Mouse (Mus musculus) midbrain, postnatal 0 days (tissue): ENCODE data around the gene Kcnj14. TPM values are rescaled to one million over a fixed set of nuclear protein-coding genes. Genes with fewer than 3 reads are reported as not detected.
A peak's percentile ranks its signal among the peaks of the same experiment; 100 is the strongest.

ENCODE experiments used
- ATAC-seq: fragments of 200-750 bp; cut with Nextera tagmentation; 2 replicates; pipeline ENCODE4 v1.8.0; 2017; ENCODE audit warnings: moderate number of reproducible peaks, mild to moderate bottlenecking, moderate TSS enrichment, moderate library complexity; ENCODE audit not compliant: low FRiP score
- DNase-seq: peaks from one replicate; pipeline ENCODE4 v3.0.0-alpha.2; 2015; ENCODE audit warnings: low spot score
- H3K27ac ChIP-seq: fragments of 300-500 bp; sonication (generic); 2 replicates; pipeline ENCODE4 v1.5.1; 2014; ENCODE audit warnings: low read depth, mild to moderate bottlenecking, low read length, mixed read lengths
- H3K27me3 ChIP-seq: fragments of 300-500 bp; sonication (generic); 2 replicates; pipeline ENCODE4 v1.6.1; 2014; ENCODE audit warnings: low read length, control low read depth, mixed read lengths; ENCODE audit not compliant: insufficient read depth
- H3K36me3 ChIP-seq: fragments of 300-500 bp; sonication (generic); 2 replicates; pipeline ENCODE4 v1.6.1; 2014; ENCODE audit warnings: low read length, control low read depth, mixed read lengths; ENCODE audit not compliant: insufficient read depth
- H3K4me1 ChIP-seq: fragments of 300-500 bp; sonication (generic); 2 replicates; pipeline ENCODE4 v1.6.1; 2014; ENCODE audit warnings: mild to moderate bottlenecking, control low read depth, antibody characterized with exemption, low read length, mixed read lengths; ENCODE audit not compliant: insufficient read depth
- H3K4me2 ChIP-seq: fragments of 300-500 bp; sonication (generic); 2 replicates; pipeline ENCODE4 v1.6.1; 2014; ENCODE audit warnings: low read depth, mild to moderate bottlenecking, low read length, mixed read lengths; ENCODE audit not compliant: poor library complexity, severe bottlenecking
- H3K4me3 ChIP-seq: fragments of 300-500 bp; sonication (generic); 2 replicates; pipeline ENCODE4 v1.5.1; 2014; ENCODE audit warnings: low read depth, mild to moderate bottlenecking, low read length, moderate library complexity
- H3K9ac ChIP-seq: fragments of 300-500 bp; sonication (generic); replicated peaks from 2 replicates; pipeline ENCODE4 v1.6.1; 2014; ENCODE audit warnings: mild to moderate bottlenecking, low read length, moderate library complexity, mixed read lengths; ENCODE audit not compliant: poor library complexity, severe bottlenecking
- H3K9me3 ChIP-seq: fragments of 300-500 bp; sonication (generic); 2 replicates; pipeline ENCODE4 v1.6.1; 2016; ENCODE audit warnings: low read length, control low read depth
- CTCF ChIP-seq: IDR thresholded peaks from 2 replicates; pipeline ENCODE4 v1.5.1; 2016; ENCODE audit warnings: antibody characterized with exemption, mild to moderate bottlenecking
- WGBS: fragments of 180-500 bp; shearing (Covaris S2); extraction: QIAGEN DNeasy Blood & Tissue Kit; methylation state at CpG from one replicate; pipeline ENCODE4 v1.1.7; 2014; 5-methylcytosine and 5-hydroxymethylcytosine counted together
- polyA plus RNA-seq: library from polyadenylated mRNA; unstranded; fragments of >200 nt; fragmentation: Nextera tagmentation; extraction: Ambion mirVana; gene quantifications from 2 replicates; pipeline ENCODE4 v1.2.1, GENCODE M21; 2015
- total RNA-seq: library from RNA; depleted of rRNA; stranded (reverse); fragments of >200 nt; gene quantifications from 2 replicates; pipeline ENCODE4 v1.2.3, GENCODE M21; 2014

The Kcnj14 gene
- total and polyA plus RNA-seq, 2 experiments from 2014 or later: 1.5 to 2.1 TPM

- Histone ChIP-seq H3K4me2 (peak overlapping the region; percentile 77), H3K4me3 (peak overlapping the region; percentile 92), H3K4me1 (peaks cover 13% of the 10 kb centered on the region), H3K9me3 (no peaks in the 10 kb centered on the region), H3K27me3 (no peaks in the 10 kb centered on the region), H3K36me3 (peaks cover 46% of the 10 kb centered on the region), H3K27ac (peak overlapping the region; percentile 98; the same call in 1 of the 2 replicates), H3K9ac (peak overlapping the region; percentile 100)
- no peak for TF ChIP-seq CTCF
- no peak for DNase-seq
- 82% methylated on average over 8 of the region's 8 CpGs for WGBS
- ATAC-seq: no peak
These were observed 11.7 kb downstream of the Kcnj14 start for GRCm38 (mm10) chr7:45812921-45813320.

- Histone ChIP-seq H3K36me3 (peaks cover 65% of the 10 kb centered on the region), H3K27me3 (no peaks in the 10 kb centered on the region), H3K4me1 (peaks cover 6% of the 10 kb centered on the region; the same call in 1 of the 2 replicates), H3K9me3 (no peaks in the 10 kb centered on the region), H3K4me3 (no peak overlapping the region), H3K27ac (no peak overlapping the region), H3K4me2 (no peak overlapping the region), H3K9ac (no peak overlapping the region)
- peak; percentile 21 for DNase-seq
- 83% methylated on average over 14 of the region's 14 CpGs for WGBS
- TF ChIP-seq CTCF: no peak
- no peak for ATAC-seq
These were observed 15.1 kb downstream of the Kcnj14 start for GRCm38 (mm10) chr7:45809276-45810075.

GRCm38 (mm10) chr7:45808471-45808870, 16.1 kb downstream of the Kcnj14 start:
- no peak overlapping the region for H3K9ac ChIP-seq
- no peak overlapping the region for H3K4me3 ChIP-seq
- no peak; the same call in 1 of the 2 replicates for ATAC-seq
- H3K27ac ChIP-seq: peak overlapping the region; percentile 32; the same call in 1 of the 2 replicates
- H3K4me1 ChIP-seq: peaks cover 6% of the 10 kb centered on the region; the same call in 1 of the 2 replicates
- TF ChIP-seq CTCF: no peak
- H3K36me3 ChIP-seq: peaks cover 74% of the 10 kb centered on the region
- no peak for DNase-seq
- 50% methylated on average over 4 of the region's 11 CpGs for WGBS
- H3K27me3 ChIP-seq: no peaks in the 10 kb centered on the region
- H3K9me3 ChIP-seq: no peaks in the 10 kb centered on the region
- no peak overlapping the region for H3K4me2 ChIP-seq

- TF ChIP-seq CTCF: no peak
- Histone ChIP-seq H3K9me3 (no peaks in the 10 kb centered on the region), H3K4me3 (no peak overlapping the region), H3K36me3 (peaks cover 78% of the 10 kb centered on the region), H3K27me3 (no peaks in the 10 kb centered on the region), H3K27ac (0 out of 2 replicates have a peak overlapping the region, but pooled peaks have one; percentile 51), H3K9ac (no peak overlapping the region), H3K4me2 (no peak overlapping the region), H3K4me1 (no peaks in the 10 kb centered on the region)
- DNase-seq: no peak
- ATAC-seq: no peak
- WGBS: 64% methylated on average over 5 of the region's 5 CpGs
These were observed 18.6 kb downstream of the Kcnj14 start for GRCm38 (mm10) chr7:45805941-45806340.

GRCm38 (mm10) chr7:45802551-45802950, 22.0 kb downstream of the Kcnj14 start:
- H3K9ac ChIP-seq: no peak overlapping the region
- no peak for TF ChIP-seq CTCF
- no peak overlapping the region for H3K4me2 ChIP-seq
- H3K4me3 ChIP-seq: no peak overlapping the region
- H3K9me3 ChIP-seq: no peaks in the 10 kb centered on the region
- ATAC-seq (no peak), DNase-seq (no peak)
- H3K27ac ChIP-seq: no peak overlapping the region
- H3K27me3 ChIP-seq: no peaks in the 10 kb centered on the region
- H3K4me1 ChIP-seq: no peaks in the 10 kb centered on the region
- 95% methylated on average over 6 of the region's 6 CpGs for WGBS
- H3K36me3 ChIP-seq: peaks cover 53% of the 10 kb centered on the region

- WGBS: 2% methylated on average over 12 of the region's 12 CpGs
- peak overlapping the region; percentile 52 for H3K27ac ChIP-seq
- H3K9me3 ChIP-seq: no peaks in the 10 kb centered on the region
- peaks cover 44% of the 10 kb centered on the region for H3K36me3 ChIP-seq
- no peak overlapping the region for H3K4me3 ChIP-seq
- no peak overlapping the region for H3K4me2 ChIP-seq
- DNase-seq (peak; percentile 94), ATAC-seq (peak; percentile 60)
- no peak overlapping the region for H3K9ac ChIP-seq
- no peaks in the 10 kb centered on the region for H3K4me1 ChIP-seq
- H3K27me3 ChIP-seq: no peaks in the 10 kb centered on the region
- peak; percentile 100 for TF ChIP-seq CTCF
These were observed 23.2 kb downstream of the Kcnj14 start for GRCm38 (mm10) chr7:45801348-45801747.
